Mouse (Mus musculus): ENCODE data around the gene Alg9. TPM values are rescaled to one million over a fixed set of nuclear protein-coding genes. Genes with fewer than 3 reads are reported as not detected.

The Alg9 gene
- polyA plus RNA-seq, 1 experiment from 2014 or later = 60.3 TPM

GRCm38 (mm10) chr9:50856341-50857081, 81.7 kb downstream of the Alg9 start:
- Histone ChIP-seq H3K9ac (replicated peaks; ENCODE audit: low read length) (peak overlapping the region; percentile 68), H3K27me3 (ENCODE audit: control insufficient read depth, insufficient read depth, low read length) (no peaks in the 10 kb centered on the region), H3K9me3 (ENCODE audit: control insufficient read depth, low read length) (no peaks in the 10 kb centered on the region), H3K27ac (replicated peaks; ENCODE audit: low read depth, low read length) (peak overlapping the region; percentile 60), H3K4me1 (ENCODE audit: control insufficient read depth, insufficient read depth, low read length) (peaks cover 8% of the 10 kb centered on the region; the same call in 1 of the 2 replicates), H3K4me2 (ENCODE audit: low read length) (peak overlapping the region; percentile 73), H3K4me3 (replicated peaks; ENCODE audit: low read depth, low read length) (peak overlapping the region; percentile 74), H3K36me3 (ENCODE audit: control insufficient read depth, insufficient read depth, low read length) (peaks cover 13% of the 10 kb centered on the region)
- ATAC-seq (ENCODE audit: low FRiP score, low TSS enrichment) (peak; percentile 91), DNase-seq (peak; percentile 89)
- WGBS = 2% methylated on average over 45 of the region's 45 CpGs

DNA sequence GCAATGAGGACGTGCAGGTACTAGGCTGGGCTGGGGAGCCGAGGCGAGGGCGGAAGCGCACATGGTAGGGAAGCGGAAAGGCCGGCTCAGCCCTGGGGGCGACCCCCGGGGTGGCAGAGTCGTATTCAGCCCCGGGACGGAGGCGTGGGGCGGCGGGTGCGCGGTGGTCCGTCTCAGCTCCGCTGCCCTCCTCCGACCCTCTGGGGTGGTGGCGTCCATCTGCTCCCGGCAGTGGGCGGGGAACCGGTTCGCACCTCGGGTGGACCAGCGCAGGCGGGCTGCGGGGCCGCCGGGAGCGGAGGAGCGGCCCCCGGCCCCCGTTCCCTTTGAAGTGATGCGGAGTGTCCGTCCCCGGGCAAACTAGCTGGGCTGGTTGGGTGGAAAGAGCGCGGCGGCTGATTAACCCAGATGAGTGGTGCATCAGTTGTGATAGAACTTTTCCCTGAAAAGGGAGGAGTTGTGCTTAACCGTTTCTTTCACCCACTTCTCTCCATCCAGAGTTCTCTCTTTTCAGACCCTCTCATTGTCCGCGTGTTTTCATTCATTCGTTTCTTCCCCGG, 82.3 kb downstream of the Alg9 start:
- under 1% methylated on average over 43 of the region's 46 CpGs for WGBS
- DNase-seq (peak; percentile 59), ATAC-seq (ENCODE audit: low FRiP score, low TSS enrichment) (peak; percentile 80)
- Histone ChIP-seq H3K4me3 (replicated peaks; ENCODE audit: low read depth, low read length) (peak overlapping the region; percentile 74), H3K27me3 (ENCODE audit: control insufficient read depth, insufficient read depth, low read length) (no peaks in the 10 kb centered on the region), H3K9me3 (ENCODE audit: control insufficient read depth, low read length) (no peaks in the 10 kb centered on the region), H3K4me1 (ENCODE audit: control insufficient read depth, insufficient read depth, low read length) (peaks cover 8% of the 10 kb centered on the region; the same call in 1 of the 2 replicates), H3K36me3 (ENCODE audit: control insufficient read depth, insufficient read depth, low read length) (peaks cover 19% of the 10 kb centered on the region), H3K27ac (replicated peaks; ENCODE audit: low read depth, low read length) (peak overlapping the region; percentile 60), H3K9ac (replicated peaks; ENCODE audit: low read length) (peak overlapping the region; percentile 68), H3K4me2 (ENCODE audit: low read length) (peak overlapping the region; percentile 73)

DNA sequence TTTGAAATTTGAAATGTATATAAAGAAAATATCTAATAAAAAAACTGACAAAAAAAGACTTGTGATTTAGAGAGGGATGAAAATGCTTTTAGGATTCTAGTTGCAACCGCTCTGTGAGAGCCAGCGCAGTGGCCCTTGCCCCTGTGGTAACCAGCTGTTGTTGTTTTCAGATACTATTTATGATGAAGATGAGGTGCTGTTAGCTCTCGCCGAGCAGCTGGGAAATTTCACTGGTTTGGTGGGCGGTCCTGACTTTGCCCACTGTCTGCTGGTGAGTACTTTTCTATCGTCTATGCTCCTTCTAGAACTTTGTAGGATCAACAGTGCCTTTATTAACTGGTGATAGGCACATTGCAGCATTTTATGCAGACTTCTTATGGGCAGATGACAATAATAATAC, 83.9 kb downstream of the Alg9 start:
- Histone ChIP-seq H3K27ac (replicated peaks; ENCODE audit: low read depth, low read length) (no peak overlapping the region), H3K36me3 (ENCODE audit: control insufficient read depth, insufficient read depth, low read length) (peaks cover 34% of the 10 kb centered on the region), H3K4me1 (ENCODE audit: control insufficient read depth, insufficient read depth, low read length) (peaks cover 8% of the 10 kb centered on the region; the same call in 1 of the 2 replicates), H3K27me3 (ENCODE audit: control insufficient read depth, insufficient read depth, low read length) (no peaks in the 10 kb centered on the region), H3K4me2 (ENCODE audit: low read length) (no peak overlapping the region), H3K9me3 (ENCODE audit: control insufficient read depth, low read length) (no peaks in the 10 kb centered on the region), H3K4me3 (replicated peaks; ENCODE audit: low read depth, low read length) (no peak overlapping the region), H3K9ac (replicated peaks; ENCODE audit: low read length) (no peak overlapping the region)
- ATAC-seq (ENCODE audit: low FRiP score, low TSS enrichment) (no peak), DNase-seq (no peak)
- WGBS = 97% methylated on average over 6 of the region's 6 CpGs

- WGBS = 92% methylated on average over 18 of the region's 18 CpGs
- no peak for DNase-seq
- no peak overlapping the region for H3K4me3 ChIP-seq (replicated peaks; ENCODE audit: low read depth, low read length)
- peaks cover 49% of the 10 kb centered on the region for H3K36me3 ChIP-seq (ENCODE audit: control insufficient read depth, insufficient read depth, low read length)
- H3K9ac ChIP-seq (replicated peaks; ENCODE audit: low read length) = no peak overlapping the region
- H3K27ac ChIP-seq (replicated peaks; ENCODE audit: low read depth, low read length) = no peak overlapping the region
- no peaks in the 10 kb centered on the region for H3K9me3 ChIP-seq (ENCODE audit: control insufficient read depth, low read length)
- H3K27me3 ChIP-seq (ENCODE audit: control insufficient read depth, insufficient read depth, low read length) = no peaks in the 10 kb centered on the region
- peaks cover 8% of the 10 kb centered on the region; the same call in 1 of the 2 replicates for H3K4me1 ChIP-seq (ENCODE audit: control insufficient read depth, insufficient read depth, low read length)
- no peak for ATAC-seq (ENCODE audit: low FRiP score, low TSS enrichment)
- H3K4me2 ChIP-seq (ENCODE audit: low read length) = no peak overlapping the region
Measured at GRCm38 (mm10) chr9:50861119-50861839, 86.5 kb downstream of the Alg9 start.

GRCm38 (mm10) chr9:50863824-50864223, 89.0 kb downstream of the Alg9 start:
- ATAC-seq (ENCODE audit: low FRiP score, low TSS enrichment) (no peak), DNase-seq (no peak)
- Histone ChIP-seq H3K36me3 (ENCODE audit: control insufficient read depth, insufficient read depth, low read length) (peaks cover 72% of the 10 kb centered on the region), H3K4me3 (replicated peaks; ENCODE audit: low read depth, low read length) (no peak overlapping the region), H3K9me3 (ENCODE audit: control insufficient read depth, low read length) (no peaks in the 10 kb centered on the region), H3K4me1 (ENCODE audit: control insufficient read depth, insufficient read depth, low read length) (no peaks in the 10 kb centered on the region), H3K9ac (replicated peaks; ENCODE audit: low read length) (no peak overlapping the region), H3K27me3 (ENCODE audit: control insufficient read depth, insufficient read depth, low read length) (no peaks in the 10 kb centered on the region), H3K27ac (replicated peaks; ENCODE audit: low read depth, low read length) (no peak overlapping the region), H3K4me2 (ENCODE audit: low read length) (no peak overlapping the region)
- 96% methylated on average over 4 of the region's 4 CpGs for WGBS

- Histone ChIP-seq H3K36me3 (ENCODE audit: control insufficient read depth, insufficient read depth, low read length) (peaks cover 74% of the 10 kb centered on the region), H3K27me3 (ENCODE audit: control insufficient read depth, insufficient read depth, low read length) (no peaks in the 10 kb centered on the region), H3K9ac (replicated peaks; ENCODE audit: low read length) (no peak overlapping the region), H3K4me3 (replicated peaks; ENCODE audit: low read depth, low read length) (no peak overlapping the region), H3K9me3 (ENCODE audit: control insufficient read depth, low read length) (no peaks in the 10 kb centered on the region), H3K4me1 (ENCODE audit: control insufficient read depth, insufficient read depth, low read length) (no peaks in the 10 kb centered on the region), H3K4me2 (ENCODE audit: low read length) (no peak overlapping the region), H3K27ac (replicated peaks; ENCODE audit: low read depth, low read length) (no peak overlapping the region)
- DNase-seq (no peak), ATAC-seq (ENCODE audit: low FRiP score, low TSS enrichment) (no peak)
- 91% methylated on average over 5 of the region's 5 CpGs for WGBS
Measured at GRCm38 (mm10) chr9:50864877-50865276, 90.1 kb downstream of the Alg9 start.

DNA sequence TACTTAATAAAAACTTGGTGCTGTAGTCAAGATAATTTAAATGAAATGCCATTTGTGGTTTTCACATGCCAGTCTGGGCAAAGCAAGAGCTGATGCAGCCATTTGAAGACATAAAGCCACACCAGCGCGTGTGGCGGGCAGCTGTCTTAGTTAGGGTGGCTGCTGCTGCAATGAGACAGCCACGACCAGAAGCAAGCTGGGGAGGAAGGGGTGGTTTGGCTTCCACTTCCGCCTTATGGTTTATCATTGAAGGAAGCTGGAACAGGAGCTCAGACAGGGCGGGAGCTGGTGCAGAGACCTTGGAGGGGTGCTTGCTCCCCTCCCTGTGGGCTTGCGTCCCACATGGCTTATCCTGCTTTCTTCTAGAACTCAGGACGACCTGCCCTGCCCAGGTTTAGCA, 91.0 kb downstream of the Alg9 start:
- 88% methylated on average over 8 of the region's 8 CpGs for WGBS
- H3K9ac ChIP-seq (replicated peaks; ENCODE audit: low read length) = no peak overlapping the region
- ATAC-seq (ENCODE audit: low FRiP score, low TSS enrichment) (no peak), DNase-seq (no peak)
- peaks cover 78% of the 10 kb centered on the region for H3K36me3 ChIP-seq (ENCODE audit: control insufficient read depth, insufficient read depth, low read length)
- H3K9me3 ChIP-seq (ENCODE audit: control insufficient read depth, low read length) = no peaks in the 10 kb centered on the region
- no peak overlapping the region for H3K27ac ChIP-seq (replicated peaks; ENCODE audit: low read depth, low read length)
- no peak overlapping the region for H3K4me2 ChIP-seq (ENCODE audit: low read length)
- H3K4me3 ChIP-seq (replicated peaks; ENCODE audit: low read depth, low read length) = no peak overlapping the region
- no peaks in the 10 kb centered on the region for H3K27me3 ChIP-seq (ENCODE audit: control insufficient read depth, insufficient read depth, low read length)
- no peaks in the 10 kb centered on the region for H3K4me1 ChIP-seq (ENCODE audit: control insufficient read depth, insufficient read depth, low read length)

DNA sequence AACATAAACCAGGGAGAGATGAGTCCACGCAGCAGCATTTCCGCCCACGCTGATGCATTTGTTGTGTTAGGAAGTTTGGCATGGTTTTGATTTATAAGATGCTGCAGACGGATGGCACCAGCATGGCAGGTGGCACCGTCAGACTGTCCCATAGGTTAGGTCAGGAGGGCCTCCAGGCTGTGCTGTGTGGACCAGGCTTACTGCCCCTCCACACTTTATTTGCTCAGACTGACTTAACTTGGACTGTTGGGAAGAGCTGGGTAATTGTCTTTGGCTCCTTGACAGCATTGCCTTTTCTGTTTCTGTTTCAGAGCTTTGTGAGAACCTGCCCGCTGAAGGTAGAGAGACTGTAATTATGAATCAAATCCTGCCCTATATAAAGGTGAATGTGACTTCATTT, 92.2 kb downstream of the Alg9 start:
- Histone ChIP-seq H3K9me3 (ENCODE audit: control insufficient read depth, low read length) (no peaks in the 10 kb centered on the region), H3K27me3 (ENCODE audit: control insufficient read depth, insufficient read depth, low read length) (no peaks in the 10 kb centered on the region), H3K27ac (replicated peaks; ENCODE audit: low read depth, low read length) (no peak overlapping the region), H3K4me2 (ENCODE audit: low read length) (no peak overlapping the region), H3K4me1 (ENCODE audit: control insufficient read depth, insufficient read depth, low read length) (no peaks in the 10 kb centered on the region), H3K4me3 (replicated peaks; ENCODE audit: low read depth, low read length) (no peak overlapping the region), H3K36me3 (ENCODE audit: control insufficient read depth, insufficient read depth, low read length) (peaks cover 75% of the 10 kb centered on the region), H3K9ac (replicated peaks; ENCODE audit: low read length) (no peak overlapping the region)
- 97% methylated on average over 6 of the region's 6 CpGs for WGBS
- no peak for ATAC-seq (ENCODE audit: low FRiP score, low TSS enrichment)
- DNase-seq = no peak
